Mouse (Mus musculus): ENCODE measurements at regions not wholly inside any gene's neighbourhood (a gene's known extent, or its start where the extent isn't known, plus 50 kb on each side); places are given as distances from the start of the nearest gene placed in this dataset.

DNA sequence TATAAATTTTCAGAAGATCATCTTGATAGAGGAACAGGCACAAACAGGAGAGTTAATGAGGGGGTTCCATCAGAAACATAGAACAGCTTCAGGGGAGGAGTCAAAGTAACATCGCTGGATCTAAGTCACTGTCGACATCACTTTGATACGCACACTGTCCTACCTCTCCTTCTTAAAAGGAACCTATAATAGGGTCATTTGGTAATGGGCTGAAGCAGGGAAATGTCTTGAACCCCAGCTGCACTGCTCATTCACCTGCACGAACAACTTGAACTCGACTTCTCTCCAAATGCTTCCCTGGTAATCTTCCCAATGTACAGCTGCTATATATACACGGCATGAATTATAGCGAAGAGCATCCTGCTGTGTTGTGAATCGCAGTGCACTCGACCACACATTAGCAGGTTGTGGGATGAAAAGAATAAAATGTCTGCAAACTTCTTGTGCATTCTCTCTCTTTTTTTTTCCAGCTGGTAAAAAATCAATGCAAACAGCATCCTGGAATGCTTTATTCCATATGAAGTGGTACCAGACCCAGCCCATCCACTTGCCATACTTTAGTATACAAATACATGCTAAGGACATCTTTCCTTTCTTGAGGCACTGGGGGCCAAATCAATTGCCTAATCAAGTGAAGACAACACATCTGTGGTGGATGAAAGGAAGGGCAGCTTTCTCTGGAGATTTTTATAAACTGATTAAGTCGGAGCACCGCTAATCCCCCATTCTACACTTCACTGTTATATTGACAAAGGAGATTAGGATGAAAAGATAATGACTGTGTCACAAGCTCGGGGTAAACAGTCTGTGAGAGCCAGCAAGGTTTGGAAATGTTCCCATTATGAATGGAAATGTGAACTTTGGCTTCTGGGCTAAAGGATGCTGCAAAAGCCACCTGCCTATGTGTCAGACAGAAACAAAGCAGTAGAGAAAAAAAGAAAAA is 325.6 kb upstream of the Itga1 start:
- DNase-seq (ENCODE audit: low spot score in 2 of 2), result no peak

DNA sequence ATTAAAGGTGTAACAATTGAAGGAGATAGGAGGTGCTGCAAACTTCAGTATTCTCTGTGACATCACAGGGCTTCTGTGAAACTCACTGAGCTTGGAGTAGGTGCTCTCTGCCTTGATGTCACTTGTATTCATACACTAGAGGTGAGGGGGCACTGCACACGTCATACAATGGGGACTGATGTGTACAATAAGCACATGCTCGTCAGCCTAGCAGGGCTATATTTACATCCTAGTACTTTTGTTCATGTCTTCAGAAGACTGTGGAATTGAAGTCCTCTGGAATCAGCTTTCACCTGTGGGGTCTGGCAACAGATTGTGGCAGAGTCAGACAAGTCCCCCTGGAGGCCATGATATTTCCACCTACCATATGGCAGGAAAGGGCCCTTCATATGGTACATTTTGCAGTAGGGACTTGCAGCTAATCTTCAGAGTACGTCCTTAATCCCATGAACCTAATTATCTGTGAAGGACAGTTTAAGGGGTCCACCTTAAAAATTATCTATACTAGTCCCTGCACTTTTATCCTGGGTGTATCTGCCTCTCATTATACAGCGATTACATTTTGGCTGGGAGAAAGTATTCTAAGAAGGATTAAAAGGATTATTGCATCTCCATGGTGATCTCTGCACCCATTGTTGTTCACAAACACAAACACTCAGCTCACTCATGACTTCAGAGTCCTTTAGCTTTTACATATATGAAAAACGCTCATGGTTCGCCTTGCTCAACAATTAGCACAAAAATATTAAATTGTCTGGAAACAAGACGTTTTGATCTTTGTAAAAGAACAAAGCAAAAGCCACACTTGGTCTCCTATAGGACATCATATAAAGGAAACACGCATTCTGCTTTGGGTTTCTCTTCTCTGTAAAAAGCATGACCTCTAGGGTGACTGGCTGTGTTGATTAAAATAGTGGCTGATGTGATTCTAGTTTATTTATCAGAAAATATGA is 324.1 kb upstream of the Itga1 start:
- DNase-seq (ENCODE audit: low spot score in 2 of 2), result no peak

DNA sequence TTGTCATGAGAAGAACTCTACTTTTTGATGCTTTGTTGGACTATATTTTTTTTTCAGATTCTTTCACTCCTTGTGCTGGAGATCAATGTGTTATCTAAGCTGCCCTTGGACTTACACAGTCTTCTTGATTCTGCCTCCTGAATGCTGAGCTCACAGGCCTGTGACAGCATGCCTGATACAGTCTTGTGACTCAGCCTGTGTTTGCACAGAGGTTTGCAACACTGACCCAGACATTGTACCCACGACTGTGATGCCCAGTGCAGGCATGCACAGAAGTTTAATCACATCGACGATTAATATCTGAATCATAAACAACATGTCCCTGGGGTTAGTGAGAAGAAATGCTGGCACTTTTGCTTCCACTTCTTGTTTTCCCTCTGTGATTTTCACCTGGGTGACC is 322.0 kb upstream of the Itga1 start:
- DNase-seq (ENCODE audit: low spot score in 2 of 2), result no peak

DNA sequence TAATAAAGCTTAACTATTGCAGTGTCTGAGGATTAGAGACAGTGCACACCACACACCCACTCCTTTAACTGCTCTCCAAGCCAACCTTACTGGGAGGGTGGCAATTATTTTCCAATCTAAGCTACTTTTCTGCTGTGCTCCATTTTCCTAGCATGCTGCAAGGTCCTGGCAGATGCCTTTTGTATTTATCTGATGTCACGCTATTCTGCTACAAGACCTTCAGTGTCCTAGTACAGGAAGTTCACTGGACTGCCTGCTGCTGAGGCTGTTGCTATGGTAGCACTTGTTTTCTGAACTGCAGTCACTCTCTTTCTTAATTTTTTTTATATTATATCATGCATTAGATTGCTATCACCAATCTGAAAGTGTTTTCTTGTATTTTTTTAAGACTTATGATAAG is 319.7 kb upstream of the Itga1 start:
- no peak for DNase-seq (ENCODE audit: low spot score in 2 of 2)

DNA sequence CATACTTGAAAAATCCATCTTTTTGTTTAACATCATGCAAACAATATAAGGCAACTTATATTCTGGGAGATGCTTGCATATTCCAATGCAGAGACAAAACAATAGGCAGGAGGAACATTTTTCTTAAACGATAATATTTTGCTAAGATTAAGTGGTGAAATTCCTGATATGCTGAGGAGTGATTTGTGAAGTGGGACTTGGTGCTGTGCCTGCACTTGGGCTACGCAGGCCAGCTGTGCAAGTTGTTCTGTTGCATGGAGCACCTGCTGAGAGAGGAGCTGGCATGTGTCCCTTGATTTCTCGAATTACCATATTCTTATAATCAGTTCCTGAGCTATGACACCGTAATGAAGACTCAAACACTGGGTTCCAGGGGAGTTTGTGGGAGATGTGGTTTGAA is 316.1 kb upstream of the Itga1 start:
- no peak for DNase-seq (ENCODE audit: low spot score in 2 of 2)

DNA sequence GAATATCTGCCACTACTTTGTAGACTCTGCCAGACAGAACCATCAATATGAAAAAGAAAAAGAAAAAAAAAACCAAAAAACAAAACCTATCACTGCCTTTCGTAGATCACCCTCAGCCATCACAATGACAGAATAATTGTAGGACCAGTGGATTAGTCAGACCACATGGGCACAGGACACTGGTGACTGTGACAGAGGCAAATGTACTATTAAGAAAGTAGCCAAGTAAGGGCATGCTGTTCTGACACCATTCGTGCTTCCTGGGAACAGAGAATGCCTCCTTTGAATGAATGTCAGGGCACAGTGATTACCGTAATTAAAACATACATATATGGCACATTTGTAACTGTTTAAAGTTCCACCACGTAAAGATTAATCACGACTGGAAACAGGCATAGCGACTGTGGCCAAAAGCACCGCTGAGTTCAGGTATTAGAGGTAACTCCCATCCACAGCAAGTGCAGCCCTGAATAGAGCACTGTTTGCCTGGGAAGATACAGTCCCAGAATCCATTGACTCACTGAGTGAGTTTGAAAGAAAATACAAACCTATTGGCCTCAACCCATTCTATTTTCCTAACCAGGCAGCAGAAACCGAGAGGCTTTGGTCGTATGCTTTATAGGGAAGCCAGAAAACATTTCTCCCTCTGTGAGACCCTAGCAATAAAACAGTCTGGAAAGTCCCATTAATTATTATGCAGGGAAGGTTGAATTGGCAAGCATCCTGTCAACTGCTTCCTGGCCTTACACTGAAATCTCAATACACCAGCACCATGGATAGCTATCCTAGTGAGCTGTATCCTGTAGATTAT is 312.2 kb upstream of the Itga1 start:
- no peak for DNase-seq (ENCODE audit: low spot score in 2 of 2)

DNA sequence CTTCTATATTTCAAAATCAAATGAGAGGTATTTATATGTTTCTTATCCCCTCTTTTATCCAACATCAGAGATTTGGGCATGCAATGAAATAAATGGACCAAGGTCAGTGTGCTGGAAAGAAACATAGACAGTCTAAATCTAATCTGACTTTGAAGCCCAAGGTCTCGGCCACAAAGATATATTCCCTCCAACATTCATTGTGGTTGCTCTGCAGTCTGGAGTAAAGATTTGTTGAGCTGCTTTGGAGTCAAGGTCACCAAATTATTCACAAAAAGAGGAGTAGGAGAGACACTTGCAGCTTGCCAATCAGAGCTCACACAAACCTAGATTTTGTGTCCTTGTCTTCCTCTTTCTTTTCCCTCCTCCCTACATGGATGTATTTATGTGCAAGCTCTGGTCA is 304.2 kb upstream of the Itga1 start:
- DNase-seq (ENCODE audit: low spot score in 2 of 2), result no peak

DNA sequence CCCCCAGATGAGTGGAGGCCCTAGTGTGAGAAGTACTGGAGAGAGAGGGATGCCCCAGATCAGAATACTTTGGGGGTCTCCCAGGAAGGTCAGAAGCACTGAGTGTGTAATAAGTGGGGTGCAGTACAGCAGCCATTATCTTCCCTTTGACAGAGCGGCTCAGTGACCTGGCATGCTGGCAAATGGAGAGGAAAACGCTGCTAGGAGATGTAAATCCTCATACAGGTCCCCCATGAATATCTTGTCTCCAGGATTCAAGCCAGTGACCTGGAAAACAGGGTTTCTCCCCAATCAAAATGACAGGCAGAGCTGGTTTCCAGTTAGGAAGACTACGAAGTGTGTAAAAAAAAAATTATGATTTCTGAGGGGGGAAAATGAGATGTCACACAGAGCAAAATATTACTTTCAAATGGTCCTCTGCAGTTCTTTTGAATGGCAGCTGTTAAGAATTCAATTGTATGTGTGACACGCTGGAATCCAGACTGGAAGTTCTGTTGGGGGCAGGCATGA is 299.0 kb upstream of the Itga1 start:
- no peak for DNase-seq (ENCODE audit: low spot score in 2 of 2)

DNA sequence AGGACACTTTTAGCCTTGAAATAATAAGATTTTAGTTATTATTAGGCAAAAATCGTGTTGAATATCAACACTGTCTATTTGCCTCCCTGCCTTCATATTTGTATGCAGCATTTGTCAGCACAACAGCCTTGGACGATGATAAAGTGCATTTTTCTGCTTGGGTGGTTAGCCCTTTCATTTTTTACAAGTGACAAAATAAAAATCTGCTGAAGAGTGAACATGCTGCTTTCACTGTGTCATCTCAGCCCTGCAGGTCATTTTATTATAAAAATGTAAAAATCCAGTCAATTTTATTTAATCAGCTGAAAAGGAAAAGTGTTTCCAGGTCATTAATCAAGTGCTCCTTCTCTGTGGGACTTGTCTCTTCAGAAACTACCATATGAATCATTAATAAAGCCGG is 277.9 kb upstream of the Itga1 start:
- no peak for DNase-seq (ENCODE audit: low spot score in 2 of 2)

DNA sequence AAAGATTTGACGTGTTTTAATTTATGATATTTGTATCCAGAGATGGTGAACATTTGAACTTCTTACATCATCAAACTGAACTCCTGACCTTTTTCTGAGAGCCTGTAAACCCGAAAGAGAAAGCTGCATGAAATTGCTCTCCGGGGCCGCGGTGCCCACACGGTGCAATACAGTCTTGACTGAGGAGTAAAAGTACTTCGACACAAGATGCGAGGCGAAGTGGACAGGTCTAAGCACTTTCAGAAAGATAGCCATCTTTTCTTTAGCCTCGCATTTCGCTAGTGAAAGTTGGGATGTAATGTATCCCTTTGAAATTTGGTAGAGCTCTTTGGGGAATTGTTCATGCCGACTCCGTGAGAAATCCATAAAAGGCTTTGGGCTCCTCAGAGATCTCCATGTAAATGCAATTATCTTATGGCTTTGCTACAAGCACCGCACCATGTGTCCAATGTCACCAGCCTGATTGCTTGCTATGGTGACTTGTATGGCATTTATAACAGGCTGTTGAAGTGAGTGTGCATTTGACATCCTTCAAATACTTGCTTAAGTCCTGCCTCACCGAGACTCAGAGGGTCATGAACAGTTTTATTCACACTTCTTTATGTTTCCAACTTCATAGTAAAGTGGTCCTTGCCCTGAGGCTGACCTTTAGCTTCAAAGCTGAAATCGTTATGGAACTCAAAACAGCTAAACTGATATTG is 274.6 kb upstream of the Itga1 start:
- DNase-seq (ENCODE audit: low spot score in 2 of 2), result no peak

DNA sequence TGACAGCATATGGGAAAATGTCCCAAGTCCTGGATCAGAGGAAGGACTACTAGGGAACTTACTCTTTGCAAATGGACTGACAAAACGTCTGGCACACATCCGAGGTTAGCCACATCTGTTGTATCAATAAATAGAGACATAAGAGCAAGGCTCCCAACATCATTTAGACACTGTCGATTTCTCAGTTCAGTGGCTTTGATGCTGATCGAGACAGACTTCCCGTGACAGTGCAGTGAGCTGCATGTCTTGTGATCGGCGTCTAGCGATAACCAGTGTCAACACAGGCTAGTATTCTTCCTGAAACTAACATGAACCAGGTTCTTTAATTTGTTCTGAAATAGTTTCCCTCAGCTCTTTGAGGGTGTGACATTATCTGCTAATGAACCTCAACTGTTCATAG is 259.7 kb upstream of the Itga1 start:
- no peak for DNase-seq (ENCODE audit: low spot score in 2 of 2)

DNA sequence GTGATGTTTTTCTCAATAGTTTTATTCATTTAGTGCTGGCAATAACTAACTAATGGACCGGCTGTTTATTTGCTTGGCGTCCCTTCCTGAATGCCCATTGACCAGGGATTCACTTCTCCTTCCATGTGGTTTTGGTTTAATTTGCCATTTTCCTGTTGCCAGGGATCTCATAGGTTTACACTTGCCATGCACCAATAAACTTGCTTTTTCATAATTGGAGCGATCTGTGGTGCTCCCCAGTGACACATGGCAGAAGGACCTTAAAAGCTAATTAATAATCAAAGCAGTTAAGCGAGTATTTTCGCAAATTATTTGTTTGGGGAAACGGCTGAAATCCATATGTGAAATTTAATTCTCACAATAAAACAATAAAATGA is 245.2 kb upstream of the Itga1 start:
- no peak for DNase-seq (ENCODE audit: low spot score in 2 of 2)

DNA sequence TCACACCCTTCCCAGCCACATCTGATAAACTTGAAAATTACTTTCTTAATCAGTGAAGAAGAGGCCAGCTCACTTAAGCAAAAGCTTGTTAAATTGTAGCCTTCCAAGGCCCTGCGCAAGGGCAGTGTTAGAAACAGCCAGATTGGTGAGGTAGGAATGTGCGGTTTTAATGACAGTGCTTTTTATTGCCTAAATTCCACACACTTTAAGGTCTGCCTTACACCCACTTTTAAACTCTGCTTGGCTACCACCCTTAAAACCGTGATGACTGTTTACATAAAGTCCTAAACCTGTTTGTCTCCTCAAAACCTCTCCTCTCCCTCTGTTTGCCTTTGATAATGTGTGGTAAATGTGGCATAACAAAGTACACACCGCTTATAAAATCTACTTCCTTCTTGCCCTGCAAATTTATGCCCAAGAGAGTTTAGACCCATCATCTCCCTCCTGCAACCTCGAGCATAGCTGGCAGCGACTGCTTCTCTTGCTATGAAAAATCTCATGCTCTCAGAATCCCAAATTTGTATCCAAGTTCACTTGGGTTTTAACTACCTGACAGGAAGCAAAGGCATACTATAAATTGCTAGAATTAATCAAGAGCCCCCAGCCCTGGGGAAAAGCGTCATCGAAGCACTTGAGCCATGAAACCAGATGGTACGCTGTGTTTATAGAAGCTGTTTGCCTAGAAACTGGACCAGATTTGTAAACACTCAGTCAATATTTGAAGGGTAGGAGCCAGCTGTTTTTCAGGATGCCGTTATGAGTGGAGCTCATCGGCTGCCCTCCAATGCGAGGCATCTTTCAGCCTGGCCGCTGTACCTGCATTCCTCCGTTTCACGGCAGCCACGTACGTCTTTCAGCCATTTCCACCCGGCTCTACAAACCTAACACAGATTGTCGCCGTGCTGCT is 244.6 kb upstream of the Itga1 start:
- DNase-seq (ENCODE audit: low spot score in 2 of 2), result no peak

DNA sequence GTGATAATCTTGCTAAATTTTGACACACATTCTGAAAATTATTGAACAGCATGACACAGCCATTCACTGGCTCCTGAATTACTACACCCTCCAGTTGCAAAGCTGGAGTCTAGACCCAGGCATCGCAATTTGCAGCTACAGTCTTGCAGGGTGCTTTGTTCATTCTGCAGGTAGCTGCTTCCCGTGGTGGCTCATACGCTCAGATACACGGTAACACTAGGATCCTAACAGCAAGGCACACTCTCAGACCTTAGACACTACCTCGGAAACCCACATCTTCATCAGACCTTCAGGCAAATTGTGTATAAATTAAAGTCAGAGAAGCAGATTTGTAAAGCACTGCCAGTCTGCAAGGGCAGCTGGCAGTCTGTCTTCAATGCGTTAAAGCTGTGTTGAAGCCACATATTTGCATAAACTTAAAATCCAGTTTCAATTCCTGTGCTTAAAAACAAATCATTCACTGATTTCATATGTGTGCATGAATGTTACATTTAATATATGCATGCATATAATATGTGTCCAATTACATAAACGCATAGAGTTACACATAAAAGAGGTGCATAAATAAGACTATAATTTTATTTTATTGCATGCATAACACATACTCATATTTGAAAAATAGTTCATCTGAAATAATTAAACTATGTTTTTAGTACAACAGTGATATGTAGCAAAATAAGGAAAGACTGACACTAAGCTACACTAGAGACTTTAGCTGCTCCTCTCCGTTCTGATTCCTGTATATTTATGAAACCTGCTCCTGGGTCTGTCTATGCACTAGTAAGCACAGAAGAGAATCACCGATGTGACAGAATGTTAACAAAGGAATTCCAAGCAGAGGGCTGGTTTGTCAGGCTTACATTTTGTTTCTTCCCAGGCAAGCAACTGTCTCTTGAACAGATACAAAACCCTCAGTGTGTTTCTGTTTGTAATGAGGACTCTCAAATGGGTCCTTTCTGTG is 227.5 kb upstream of the Itga1 start:
- no peak for DNase-seq (ENCODE audit: low spot score in 2 of 2)

DNA sequence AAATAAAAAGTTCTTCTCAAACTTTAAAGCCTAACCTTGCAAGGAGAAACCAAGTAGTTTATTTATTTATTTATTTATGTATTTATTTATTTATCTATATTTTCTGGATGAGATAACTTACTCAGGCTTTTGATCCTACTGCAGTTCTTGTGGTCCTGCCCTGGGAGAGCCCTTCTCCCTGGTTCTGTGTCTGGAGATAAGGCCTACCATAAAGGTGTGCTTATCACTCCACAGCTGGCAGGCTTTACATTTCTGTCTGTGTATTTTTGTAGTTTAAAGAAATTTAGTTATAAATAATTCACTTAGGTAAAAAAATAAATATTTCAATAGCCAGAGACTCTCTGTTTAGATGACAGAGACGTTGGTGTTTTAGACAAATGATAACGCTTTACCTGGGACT is 224.5 kb upstream of the Itga1 start:
- DNase-seq (ENCODE audit: low spot score in 2 of 2), result no peak

DNA sequence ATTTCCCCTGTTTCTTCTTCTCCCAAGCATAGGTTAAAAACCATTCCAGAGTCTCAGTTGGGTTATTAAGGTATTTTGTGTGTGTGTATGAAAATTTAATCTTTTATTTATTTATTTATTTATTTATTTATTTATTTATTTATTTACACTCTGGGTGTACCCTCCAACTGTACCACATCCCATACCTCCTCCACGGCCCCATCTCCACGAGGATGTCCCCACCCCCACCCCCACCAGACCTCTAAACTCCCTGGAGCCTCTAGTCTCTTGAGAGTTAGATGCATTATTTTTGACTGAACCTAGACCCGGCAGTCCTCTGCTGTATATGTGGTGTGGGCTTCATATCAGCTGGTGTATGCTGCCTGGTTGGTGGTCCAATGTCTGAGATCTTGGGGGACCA is 214.9 kb upstream of the Itga1 start:
- no peak for DNase-seq (ENCODE audit: low spot score in 2 of 2)

DNA sequence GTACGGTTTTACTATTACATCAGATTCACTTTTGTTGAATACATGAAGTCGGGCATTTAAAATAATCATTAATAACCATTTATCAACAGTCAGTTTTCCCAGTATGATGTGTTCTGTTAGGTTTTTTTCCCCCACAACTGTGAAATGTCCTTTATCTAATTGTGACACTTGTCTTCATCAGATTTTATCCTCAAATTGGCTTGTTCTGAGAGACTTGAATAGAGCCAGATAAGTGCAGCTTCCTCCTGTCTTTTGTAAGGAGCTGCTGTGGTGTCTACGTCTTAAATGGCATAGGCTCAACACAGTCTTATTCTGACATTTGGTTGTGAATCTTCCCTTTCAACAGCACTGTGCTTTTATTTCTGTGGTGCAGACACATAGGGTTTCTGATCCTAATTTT is 206.8 kb upstream of the Itga1 start:
- no peak for DNase-seq (ENCODE audit: low spot score in 2 of 2)

DNA sequence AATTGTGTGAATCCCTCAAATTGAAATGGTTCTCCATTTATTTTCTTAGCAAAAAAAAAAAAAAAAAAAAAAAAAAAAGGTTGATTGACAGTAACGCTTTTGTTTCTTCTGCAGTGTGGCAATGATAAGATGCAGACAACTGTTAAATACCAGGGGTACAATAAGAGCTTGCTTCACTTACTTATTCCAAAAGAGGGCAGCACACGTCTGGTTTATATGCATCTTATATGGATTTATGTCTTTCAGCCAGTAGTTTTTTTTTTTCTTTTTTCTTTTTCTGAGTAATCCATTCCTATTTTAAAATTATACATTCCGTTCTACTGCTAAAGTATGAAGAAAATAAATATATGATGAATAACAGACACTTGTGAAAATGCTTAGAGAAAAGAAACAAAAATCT is 185.6 kb upstream of the Itga1 start:
- no peak for DNase-seq (ENCODE audit: low spot score in 2 of 2)

DNA sequence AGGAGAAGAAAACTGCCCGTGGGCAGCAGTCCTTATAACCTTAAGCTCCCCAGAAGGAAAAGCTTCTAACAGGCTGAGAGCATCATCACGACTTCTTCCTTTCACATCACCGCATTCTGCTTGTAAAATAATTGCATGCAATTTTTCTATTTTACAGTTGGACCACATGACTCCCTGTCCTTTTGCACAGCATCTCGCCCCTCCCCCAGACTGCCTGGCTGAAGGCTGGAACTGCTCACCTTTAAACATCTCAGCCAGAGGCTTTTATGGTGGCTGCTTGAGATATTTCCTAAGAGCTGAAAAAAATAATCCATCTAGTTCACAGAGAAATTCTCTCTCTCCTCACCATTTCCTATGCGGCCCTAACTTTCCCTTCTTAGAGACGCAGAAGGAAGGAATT is 164.4 kb upstream of the Itga1 start:
- no peak for DNase-seq (ENCODE audit: low spot score in 2 of 2)

Measured in spleen, postnatal 10 days (tissue).